Mouse (Mus musculus): ENCODE results near the gene Hyal2.

Hyal2 gene

GRCm38 (mm10) chr9:107612191-107612944, 44.6 kb downstream of the Hyal2 start:
- DNase-seq (ENCODE audit: low spot score), result peak; percentile 95

- no peak for DNase-seq (ENCODE audit: low spot score)
Measured at GRCm38 (mm10) chr9:107612945-107613569, 45.3 kb downstream of the Hyal2 start.

GRCm38 (mm10) chr9:107615035-107615434, 47.3 kb downstream of the Hyal2 start:
- no peak for DNase-seq (ENCODE audit: low spot score)

GRCm38 (mm10) chr9:107617461-107617860, 49.7 kb downstream of the Hyal2 start:
- DNase-seq (ENCODE audit: low spot score), result no peak

- DNase-seq (ENCODE audit: low spot score), result no peak
Measured at GRCm38 (mm10) chr9:107618098-107618497, 50.4 kb downstream of the Hyal2 start.

- peak; percentile 88 for DNase-seq (ENCODE audit: low spot score)
Measured at GRCm38 (mm10) chr9:107618778-107619545, 51.2 kb downstream of the Hyal2 start.

- DNase-seq (ENCODE audit: low spot score), result no peak
Measured at GRCm38 (mm10) chr9:107619546-107619879, 51.8 kb downstream of the Hyal2 start.

- no peak for DNase-seq (ENCODE audit: low spot score)
Measured at GRCm38 (mm10) chr9:107620954-107621353, 53.2 kb downstream of the Hyal2 start.

Measured in yolk sac, embryonic 10.5 days (tissue).